Mouse (Mus musculus) ES-E14 (cell line): ENCODE results near the gene Pou2f2. TPM values are rescaled to one million over a fixed set of nuclear protein-coding genes. Genes with fewer than 3 reads are reported as not detected.

Source experiments
- DNase-seq: peaks from one replicate; pipeline ENCODE4 v3.0.0-alpha.2; 2013; ENCODE audit warnings: low read depth, low spot score
- H3K27ac ChIP-seq: 2 replicates; pipeline ENCODE4 v1.5.1; 2012; ENCODE audit warnings: low read depth, mild to moderate bottlenecking, low read length, moderate library complexity, mixed read lengths; ENCODE audit not compliant: poor library complexity, insufficient read depth, severe bottlenecking
- H3K36me3 ChIP-seq: 2 replicates; pipeline ENCODE4 v1.6.1; 2012; ENCODE audit warnings: mild to moderate bottlenecking, low read length, moderate library complexity, mixed read lengths; ENCODE audit not compliant: control insufficient read depth, poor library complexity, insufficient read depth, severe bottlenecking
- H3K4me1 ChIP-seq, 2 experiments: fragments of 150-350 bp in 1 of 2; sonication (generic) in 1 of 2; 2 replicates each; pipeline ENCODE4 v1.6.1; 2012; ENCODE audit warnings: low read length in 2 of 2, mild to moderate bottlenecking in 1 of 2, mixed read lengths in 1 of 2; ENCODE audit not compliant: control insufficient read depth in 2 of 2, insufficient read depth in 2 of 2, poor library complexity in 1 of 2
- H3K4me3 ChIP-seq, 2 experiments: fragments of 150-350 bp in 1 of 2; sonication (generic) in 1 of 2; 2 replicates each; pipeline ENCODE4 v1.5.1; 2012; ENCODE audit warnings: low read length in 2 of 2, low read depth in 1 of 2, mild to moderate bottlenecking in 1 of 2, mixed read lengths in 1 of 2; ENCODE audit not compliant: insufficient read depth in 1 of 2, poor library complexity in 1 of 2, severe bottlenecking in 1 of 2
- H3K9ac ChIP-seq: 2 replicates; pipeline ENCODE4 v1.6.1; 2012; ENCODE audit warnings: low read depth, mild to moderate bottlenecking, low read length, mixed read lengths; ENCODE audit not compliant: poor library complexity, insufficient read depth, severe bottlenecking
- H3K9me3 ChIP-seq: fragments of 150-350 bp; sonication (generic); 2 replicates; pipeline ENCODE4 v1.6.1; 2012; ENCODE audit warnings: low read depth, mild to moderate bottlenecking, low read length; ENCODE audit not compliant: control insufficient read depth, insufficient read depth
- CHD2 ChIP-seq: IDR thresholded peaks from 2 replicates; pipeline ENCODE4 v1.6.1; 2014; ENCODE audit warnings: mild to moderate bottlenecking, low read depth, low read length, inconsistent platforms
- HCFC1 ChIP-seq: IDR thresholded peaks from 2 replicates; pipeline ENCODE4 v1.6.1; 2012; ENCODE audit warnings: low read length, inconsistent platforms, borderline replicate concordance; ENCODE audit not compliant: insufficient read depth
- MAFK ChIP-seq: IDR thresholded peaks from 2 replicates; pipeline ENCODE4 v1.6.1; 2014; ENCODE audit warnings: mild to moderate bottlenecking, low read depth, low read length, inconsistent platforms; ENCODE audit not compliant: insufficient read depth
- ZC3H11A ChIP-seq: IDR thresholded peaks from 2 replicates; pipeline ENCODE4 v1.6.1; 2012; ENCODE audit warnings: low read depth, mild to moderate bottlenecking, inconsistent platforms, low read length, borderline replicate concordance
- ZNF384 ChIP-seq: IDR thresholded peaks from 2 replicates; pipeline ENCODE4 v1.6.1; 2012; ENCODE audit warnings: low read depth, low read length, inconsistent platforms
- in situ Hi-C, 2 experiments: fragments of 600-800 bp; cut with MboI; formaldehyde crosslinking; loops; one replicate each; pipeline ENCODE4 v1.15.1; 2025; ENCODE audit warnings: low sequenced_read_pairs in 2 of 2, inconsistent platforms in 1 of 2; ENCODE audit not compliant: unreplicated experiment in 2 of 2
- total RNA-seq: library from RNA; depleted of rRNA; stranded (reverse); fragments of 300-350 nt; gene quantifications from 2 replicates; pipeline ENCODE4 v1.2.3, GENCODE M21; 2012

Gene Pou2f2
- total RNA-seq, 1 experiment, result 2.4 TPM

DNA sequence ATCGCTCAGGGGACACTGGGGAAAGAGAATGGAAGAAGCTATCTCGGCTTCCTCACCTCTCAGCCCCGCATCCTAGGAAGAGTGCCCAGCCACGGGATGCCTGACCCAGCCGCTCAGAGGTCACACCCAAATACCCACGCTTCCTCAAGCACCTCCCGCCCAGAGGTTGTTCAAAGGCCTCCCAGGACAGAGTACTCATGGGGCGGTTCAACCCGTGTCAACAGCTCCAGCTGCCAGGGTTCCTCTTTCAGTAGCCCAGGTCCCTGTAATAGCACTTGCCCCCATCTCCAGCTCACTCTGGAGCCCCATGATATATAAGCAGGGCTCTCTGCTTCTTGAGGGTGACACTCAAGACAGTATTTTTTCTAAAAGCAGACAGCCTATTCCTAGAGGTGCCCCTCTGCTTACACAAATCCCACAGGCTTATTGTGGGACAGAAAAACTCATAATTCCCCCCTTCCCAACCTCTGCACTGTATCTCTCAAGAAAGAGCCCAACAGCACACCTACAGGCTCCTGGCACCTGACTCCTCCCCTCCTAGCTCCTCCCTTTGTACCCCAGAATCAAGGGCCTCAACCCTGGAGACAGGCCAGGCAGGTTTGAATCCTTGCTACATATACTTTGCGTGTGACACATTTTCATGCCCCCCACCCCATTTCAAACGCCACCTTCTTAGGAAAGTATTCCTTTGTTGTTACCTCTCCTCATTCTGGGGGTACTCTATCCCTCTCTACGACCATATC, 38.3 kb upstream of the Pou2f2 start:
- DNase-seq, result no peak
- Histone ChIP-seq H3K4me1 (peaks cover 4 to 19% of the 10 kb centered on the region in 2 experiments; a peak in 3 of 4 replicates), H3K4me3 (no peak overlapping the region), H3K27ac (no peak overlapping the region), H3K9me3 (no peaks in the 10 kb centered on the region), H3K9ac (no peak overlapping the region), H3K36me3 (peaks cover 11% of the 10 kb centered on the region; the same call in 1 of the 2 replicates)
- TF ChIP-seq ZC3H11A (no peak), ZNF384 (no peak), CHD2 (no peak), MAFK (no peak), HCFC1 (no peak)
- in situ Hi-C loops, result no loop called here

DNA sequence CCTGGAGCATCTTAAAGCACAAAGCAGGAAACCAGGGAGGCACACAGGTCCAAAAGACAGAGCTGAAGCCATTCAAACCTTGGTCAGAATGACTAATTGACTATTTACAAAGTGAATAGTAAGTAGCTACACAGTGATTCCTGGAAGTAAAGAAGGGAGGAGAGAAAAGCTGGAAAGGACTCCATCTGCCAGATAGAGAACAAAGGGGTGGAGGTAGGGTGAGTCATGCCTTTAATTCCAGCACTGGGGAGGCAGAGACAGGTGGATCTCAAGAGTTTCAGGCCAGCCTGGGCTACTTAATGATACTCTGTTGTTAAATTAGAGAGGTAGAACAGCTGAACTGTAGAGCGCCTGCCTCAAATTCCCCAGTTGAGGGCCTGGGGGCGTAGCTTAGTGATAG, 34.6 kb upstream of the Pou2f2 start:
- no peaks in the 10 kb centered on the region for H3K9me3 ChIP-seq
- H3K9ac ChIP-seq, result no peak overlapping the region
- no peak for TF ChIP-seq CHD2
- H3K36me3 ChIP-seq, result peaks cover 31% of the 10 kb centered on the region
- DNase-seq, result no peak
- peaks cover 6 to 15% of the 10 kb centered on the region in 2 experiments; a peak in 3 of 4 replicates for H3K4me1 ChIP-seq
- in situ Hi-C loops, result no loop called here
- 0 out of 2 replicates have a peak overlapping the region, but pooled peaks have one; percentile 28 for H3K27ac ChIP-seq
- H3K4me3 ChIP-seq, result no peak overlapping the region

DNA sequence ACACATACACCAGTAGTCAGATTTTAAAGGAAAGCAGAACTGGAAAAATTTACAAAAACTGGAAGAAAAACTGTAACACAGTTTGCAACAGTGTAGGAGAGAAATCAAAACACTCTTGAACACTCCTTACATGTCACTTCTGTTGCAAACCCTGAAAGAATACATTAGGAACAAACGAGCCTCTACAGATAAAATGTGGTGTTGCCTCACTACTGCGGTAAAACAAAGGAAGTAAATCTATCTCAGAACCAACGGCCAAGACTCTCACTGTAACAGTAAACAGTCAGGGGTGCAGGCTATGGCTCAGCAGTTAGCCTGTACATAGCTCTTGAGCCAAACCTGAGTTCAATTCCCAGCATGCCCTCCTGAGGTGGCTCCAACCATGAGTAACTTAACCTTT, 33.6 kb upstream of the Pou2f2 start:
- no peak overlapping the region for H3K9ac ChIP-seq
- no peaks in the 10 kb centered on the region for H3K9me3 ChIP-seq
- TF ChIP-seq HCFC1, result no peak
- TF ChIP-seq ZC3H11A, result no peak
- no peak for TF ChIP-seq CHD2
- no peak for TF ChIP-seq MAFK
- TF ChIP-seq ZNF384, result no peak
- in situ Hi-C loops, result no loop called here
- H3K4me3 ChIP-seq, result no peak overlapping the region
- peaks cover 7 to 16% of the 10 kb centered on the region in 2 experiments; a peak in 3 of 4 replicates for H3K4me1 ChIP-seq
- no peak for DNase-seq
- H3K36me3 ChIP-seq, result peaks cover 33% of the 10 kb centered on the region
- no peak overlapping the region for H3K27ac ChIP-seq

DNA sequence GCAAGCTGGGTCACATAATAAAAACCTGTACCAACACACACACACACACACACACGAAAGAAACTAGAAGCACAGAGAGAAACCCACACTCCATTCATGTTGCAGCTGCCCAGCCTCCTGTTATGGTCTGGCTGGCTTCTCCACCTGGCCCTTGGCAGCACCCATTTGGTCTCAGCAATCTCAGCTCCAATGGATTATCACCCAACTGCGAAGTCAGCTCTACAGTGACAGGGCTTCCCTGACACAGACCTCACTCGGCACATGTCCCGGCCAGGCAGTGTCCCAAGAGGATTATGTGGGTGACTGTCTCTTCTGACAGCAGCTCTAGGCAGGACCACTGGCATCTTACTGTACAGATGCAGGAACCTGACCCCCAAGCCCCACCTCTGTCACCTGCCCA, 31.0 kb upstream of the Pou2f2 start:
- in situ Hi-C loops, result no loop called here
- DNase-seq, result no peak
- peaks cover 44% of the 10 kb centered on the region for H3K36me3 ChIP-seq
- no peak overlapping the region for H3K4me3 ChIP-seq
- TF ChIP-seq MAFK, result no peak
- no peak for TF ChIP-seq ZC3H11A
- TF ChIP-seq HCFC1, result no peak
- no peak for TF ChIP-seq ZNF384
- no peak for TF ChIP-seq CHD2
- no peak overlapping the region for H3K27ac ChIP-seq
- no peaks in the 10 kb centered on the region for H3K9me3 ChIP-seq
- H3K4me1 ChIP-seq, result peaks cover 5 to 22% of the 10 kb centered on the region in 2 experiments; a peak in 3 of 4 replicates
- no peak overlapping the region for H3K9ac ChIP-seq

DNA sequence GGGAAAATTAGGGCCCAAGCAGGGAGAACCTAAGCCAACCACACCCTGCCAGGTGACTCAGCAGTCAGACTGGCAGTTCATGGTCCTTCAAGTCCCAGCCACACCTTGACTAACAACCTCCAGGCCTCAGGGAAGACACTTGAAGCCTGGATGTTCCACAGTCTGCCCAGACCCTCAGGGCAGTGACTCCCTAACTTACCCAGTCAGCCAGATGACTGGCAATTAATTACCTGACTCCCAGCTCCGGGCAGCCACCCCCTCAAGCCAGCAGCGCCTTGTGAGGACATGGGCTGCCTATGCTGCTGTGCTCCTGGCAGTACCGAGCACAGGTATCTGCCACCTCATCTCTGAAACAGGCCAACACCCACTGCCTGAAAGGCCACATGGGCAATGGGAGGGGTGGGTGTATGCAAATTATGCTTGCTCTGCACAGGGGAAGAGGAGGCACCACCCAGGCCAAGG, 29.7 kb upstream of the Pou2f2 start:
- Histone ChIP-seq H3K9ac (no peak overlapping the region), H3K27ac (no peak overlapping the region), H3K36me3 (peaks cover 48% of the 10 kb centered on the region), H3K9me3 (no peaks in the 10 kb centered on the region), H3K4me3 (no peak overlapping the region), H3K4me1 (peaks cover 2 to 22% of the 10 kb centered on the region in 2 experiments; a peak in 3 of 4 replicates)
- DNase-seq, result no peak
- TF ChIP-seq ZNF384 (no peak), CHD2 (no peak), HCFC1 (no peak), MAFK (no peak), ZC3H11A (no peak)
- in situ Hi-C loops, result no loop called here
